Mouse (Mus musculus): ENCODE measurements at regions not wholly inside any gene's neighbourhood (a gene's known extent, or its start where the extent isn't known, plus 50 kb on each side); places are given as distances from the start of the nearest gene placed in this dataset.
"Not testable (repeated sequence)": the region's sequence is repeated elsewhere in the genome, so short reads cannot be mapped to it uniquely, and the experiment has no call there.

DNA sequence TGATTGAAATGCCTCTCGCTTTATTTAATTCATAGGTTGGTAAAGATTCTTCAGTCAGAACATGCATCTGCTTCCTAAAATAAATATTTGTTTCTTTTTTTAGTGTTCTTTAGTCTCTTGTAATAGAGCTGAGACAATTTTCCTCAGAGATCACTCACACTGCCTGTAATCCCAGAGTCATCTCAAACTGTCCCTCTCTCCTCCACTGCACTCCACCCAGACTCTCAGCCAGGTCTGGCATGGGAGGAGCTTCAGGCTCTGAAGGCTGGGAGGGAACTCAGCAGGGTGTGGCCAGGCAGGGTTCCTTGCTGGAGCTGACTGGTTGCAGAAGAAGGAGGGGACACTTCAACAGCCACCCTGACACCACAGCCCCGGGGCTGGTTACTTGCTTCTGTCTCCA, 841.2 kb upstream of the Olfr1507 start:
- not testable (repeated sequence) for TF ChIP-seq POLR2A (IDR thresholded peaks at IDR 0.05; ENCODE audit: low read depth, low read length); CTCF (conservative IDR thresholded peaks at IDR 0.05; ENCODE audit: insufficient read depth, insufficient read length, low read depth, low read length)

Data from kidney, adult 2 months (tissue).